Mouse (Mus musculus) G1E (cell line): ENCODE results near the gene Ccdc106. TPM values are rescaled to one million over a fixed set of nuclear protein-coding genes. Genes with fewer than 3 reads are reported as not detected.

Experiments
- ATAC-seq: 2 replicates; pipeline ENCODE4 v1.8.0; 2016; ENCODE audit warnings: mild to moderate bottlenecking; ENCODE audit not compliant: insufficient number of reproducible peaks, poor library complexity, low FRiP score, severe bottlenecking; ENCODE audit errors: extremely low read depth
- DNase-seq: peaks from one replicate; pipeline ENCODE4 v3.0.0; 2012; ENCODE audit warnings: low spot score
- H3K27me3 ChIP-seq: 2 replicates; pipeline ENCODE4 v1.6.1; 2012; ENCODE audit warnings: mild to moderate bottlenecking, low read length, inconsistent platforms; ENCODE audit not compliant: insufficient read depth
- H3K36me3 ChIP-seq: replicated peaks from 2 replicates; pipeline ENCODE3; 2012; ENCODE audit warnings: mild to moderate bottlenecking, inconsistent platforms
- H3K4me1 ChIP-seq: 2 replicates; pipeline ENCODE4 v1.6.1; 2012; ENCODE audit warnings: low read depth, low read length, inconsistent platforms, mixed read lengths; ENCODE audit not compliant: insufficient read depth
- H3K4me3 ChIP-seq: 2 replicates; pipeline ENCODE4 v1.5.1; 2012; ENCODE audit warnings: low read depth, mild to moderate bottlenecking, inconsistent platforms, low read length, moderate library complexity, mixed read lengths
- H3K9me3 ChIP-seq: replicated peaks from 2 replicates; pipeline ENCODE4 v1.6.1; 2012; ENCODE audit warnings: inconsistent platforms
- CTCF ChIP-seq: IDR thresholded peaks from 2 replicates; pipeline ENCODE4 v1.5.1; 2012; ENCODE audit warnings: low read depth, low read length, inconsistent platforms, mixed read lengths
- GATA1 ChIP-seq: IDR thresholded peaks from 2 replicates; pipeline ENCODE4 v1.6.1; 2012; ENCODE audit warnings: borderline replicate concordance, low read length, inconsistent platforms, mixed read lengths
- GATA2 ChIP-seq: IDR thresholded peaks from 2 replicates; pipeline ENCODE4 v1.6.1; 2012; ENCODE audit warnings: low read depth, low read length, inconsistent platforms, borderline replicate concordance
- POLR2AphosphoS5 ChIP-seq: IDR thresholded peaks from 2 replicates; pipeline ENCODE4 v1.6.1; 2012; ENCODE audit warnings: low read depth, low read length, inconsistent platforms; ENCODE audit not compliant: insufficient replicate concordance
- TAL1 ChIP-seq: conservative IDR thresholded peaks from 2 replicates; pipeline ENCODE4 v1.6.1; 2012; ENCODE audit warnings: low read depth, low read length, inconsistent platforms, mixed read lengths
- polyA plus RNA-seq: library from polyadenylated mRNA; stranded (reverse); fragments of >175 nt; gene quantifications from 2 replicates; pipeline ENCODE4 v1.2.3, GENCODE M21; 2012
- total RNA-seq, 2 experiments: library from RNA; stranded (forward) in 1 of 2; stranded (reverse) in 1 of 2; fragments of 200-1000 nt in 1 of 2; fragments of >200 nt in 1 of 2; fragmentation: Nextera tagmentation in 1 of 2; gene quantifications; 2 replicates each; pipeline ENCODE4 v1.2.3; 2014 to 2017

The Ccdc106 gene
- total and polyA plus RNA-seq, 3 experiments, result 0.21 TPM; not detected in 2

DNA sequence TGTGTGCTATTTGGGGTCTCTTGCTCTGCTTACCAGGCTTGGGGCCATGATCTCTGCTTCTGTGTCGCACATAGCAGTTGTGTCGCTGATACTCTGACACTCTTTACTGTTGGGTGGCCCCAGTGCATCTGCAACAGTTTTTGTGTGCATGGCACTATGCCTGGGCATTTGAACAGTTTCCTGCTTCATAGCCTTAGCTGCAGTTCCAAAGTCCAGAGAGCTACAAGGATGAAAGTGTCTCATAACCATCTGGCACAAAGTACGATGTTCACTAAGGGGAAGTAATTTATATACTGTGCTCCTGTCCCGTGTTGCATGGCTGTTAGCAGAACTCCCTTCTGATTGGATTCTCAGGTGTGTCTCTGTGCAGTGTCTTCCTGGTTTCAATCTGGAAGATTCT lies 67.5 kb downstream of the Ccdc106 start:
- peaks cover 96% of the 10 kb centered on the region for H3K36me3 ChIP-seq
- H3K4me1 ChIP-seq, result peaks cover 72% of the 10 kb centered on the region
- no peak for TF ChIP-seq TAL1
- no peak for TF ChIP-seq GATA2
- TF ChIP-seq POLR2AphosphoS5, result no peak
- no peak for TF ChIP-seq CTCF
- no peak for TF ChIP-seq GATA1
- H3K27me3 ChIP-seq, result no peaks in the 10 kb centered on the region
- DNase-seq, result no peak
- no peak overlapping the region for H3K4me3 ChIP-seq
- no peaks in the 10 kb centered on the region for H3K9me3 ChIP-seq
- ATAC-seq, result no peak

- DNase-seq (no peak), ATAC-seq (no peak)
- H3K4me1 ChIP-seq, result peaks cover 70% of the 10 kb centered on the region
- no peak overlapping the region; the same call in 1 of the 2 replicates for H3K4me3 ChIP-seq
- peaks cover 99% of the 10 kb centered on the region for H3K36me3 ChIP-seq
- H3K9me3 ChIP-seq, result no peaks in the 10 kb centered on the region
- TF ChIP-seq GATA1, result no peak
- TF ChIP-seq TAL1, result no peak
- no peak for TF ChIP-seq CTCF
- no peak for TF ChIP-seq POLR2AphosphoS5
- TF ChIP-seq GATA2, result no peak
- no peaks in the 10 kb centered on the region for H3K27me3 ChIP-seq
Measured at GRCm38 (mm10) chr7:5089853-5090252, 69.5 kb downstream of the Ccdc106 start.

DNA sequence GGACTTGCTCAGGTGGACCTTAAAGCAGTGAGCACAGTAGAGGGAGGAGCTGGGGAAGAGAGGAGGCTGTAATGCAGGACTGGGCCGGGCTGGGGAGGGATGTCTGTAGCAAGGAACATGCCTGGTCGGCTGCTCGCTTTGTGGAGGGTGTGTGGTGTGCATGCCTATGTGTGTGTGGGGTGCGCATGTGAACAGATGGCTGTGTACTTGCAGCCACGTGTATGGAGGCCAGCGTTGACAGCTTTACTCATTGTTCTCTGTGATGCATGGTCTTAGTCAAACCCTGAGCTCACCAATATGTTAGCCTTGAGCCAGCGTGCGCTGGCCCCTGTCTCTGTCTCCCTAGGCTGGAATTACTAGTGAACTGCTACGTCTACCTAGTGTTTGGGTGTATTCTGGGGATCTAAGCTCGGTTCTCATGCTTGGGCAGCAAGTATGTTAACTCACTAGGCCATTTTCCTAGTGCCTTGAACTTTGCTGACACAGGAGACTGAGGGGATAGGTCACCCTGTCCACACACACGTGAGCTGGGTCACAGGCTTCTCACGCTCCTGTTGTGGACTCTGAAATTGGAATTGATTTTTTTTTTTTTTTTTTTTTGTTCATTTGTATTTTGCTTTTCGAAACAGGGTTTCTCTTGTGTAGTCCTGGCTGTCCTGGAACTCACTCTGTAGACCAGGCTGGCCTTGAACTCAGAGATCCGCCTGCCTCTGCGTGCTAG lies 70.8 kb downstream of the Ccdc106 start:
- ATAC-seq (no peak), DNase-seq (no peak)
- no peaks in the 10 kb centered on the region for H3K27me3 ChIP-seq
- peaks cover 66% of the 10 kb centered on the region for H3K4me1 ChIP-seq
- H3K9me3 ChIP-seq, result no peaks in the 10 kb centered on the region
- peaks cover 99% of the 10 kb centered on the region for H3K36me3 ChIP-seq
- no peak for TF ChIP-seq TAL1
- no peak for TF ChIP-seq POLR2AphosphoS5
- TF ChIP-seq CTCF, result no peak
- no peak for TF ChIP-seq GATA2
- TF ChIP-seq GATA1, result no peak
- no peak overlapping the region for H3K4me3 ChIP-seq

GRCm38 (mm10) chr7:5092381-5092780 lies 72.0 kb downstream of the Ccdc106 start:
- no peak for TF ChIP-seq GATA2
- TF ChIP-seq POLR2AphosphoS5, result no peak
- TF ChIP-seq GATA1, result no peak
- TF ChIP-seq TAL1, result no peak
- no peak for TF ChIP-seq CTCF
- Histone ChIP-seq H3K36me3 (peaks cover 99% of the 10 kb centered on the region), H3K27me3 (no peaks in the 10 kb centered on the region), H3K9me3 (no peaks in the 10 kb centered on the region), H3K4me3 (no peak overlapping the region), H3K4me1 (peaks cover 65% of the 10 kb centered on the region)
- no peak for ATAC-seq
- no peak for DNase-seq

GRCm38 (mm10) chr7:5092831-5093510 lies 72.6 kb downstream of the Ccdc106 start:
- TF ChIP-seq CTCF (no peak), TAL1 (no peak), POLR2AphosphoS5 (no peak), GATA2 (no peak), GATA1 (no peak)
- H3K4me3 ChIP-seq, result no peak overlapping the region

GRCm38 (mm10) chr7:5098769-5099168 lies 78.4 kb downstream of the Ccdc106 start:
- no peaks in the 10 kb centered on the region for H3K9me3 ChIP-seq
- peaks cover 68% of the 10 kb centered on the region for H3K36me3 ChIP-seq
- no peak overlapping the region for H3K4me3 ChIP-seq
- H3K4me1 ChIP-seq, result peaks cover 66% of the 10 kb centered on the region
- ATAC-seq, result no peak
- no peak for DNase-seq
- TF ChIP-seq POLR2AphosphoS5, result no peak
- TF ChIP-seq GATA2, result no peak
- no peak for TF ChIP-seq TAL1
- TF ChIP-seq GATA1, result no peak
- TF ChIP-seq CTCF, result no peak
- no peaks in the 10 kb centered on the region for H3K27me3 ChIP-seq

More at GRCm38 (mm10) chr7:5092831-5093510, 72.6 kb downstream of the Ccdc106 start:
- DNase-seq, result no peak
- no peak for ATAC-seq
- Histone ChIP-seq H3K9me3 (no peaks in the 10 kb centered on the region), H3K36me3 (peaks cover 99% of the 10 kb centered on the region), H3K27me3 (no peaks in the 10 kb centered on the region), H3K4me1 (peaks cover 65% of the 10 kb centered on the region)
